Mouse (Mus musculus) limb, embryonic 10.5 days (tissue): ENCODE data around the gene Clip3. TPM values are rescaled to one million over a fixed set of nuclear protein-coding genes. Genes with fewer than 3 reads are reported as not detected.
A peak's percentile ranks its signal among the peaks of the same experiment; 100 is the strongest.

Experiments
- DNase-seq: peaks from one replicate; pipeline ENCODE4 v3.0.0-alpha.2; 2017; ENCODE audit warnings: low spot score
- H3K27ac ChIP-seq: fragments of 300-500 bp; sonication (generic); 2 replicates; pipeline ENCODE4 v1.5.1; 2016; ENCODE audit warnings: mild to moderate bottlenecking
- H3K27me3 ChIP-seq: fragments of 300-500 bp; sonication (generic); 2 replicates; pipeline ENCODE4 v1.6.1; 2016; ENCODE audit warnings: low read depth, mild to moderate bottlenecking; ENCODE audit not compliant: poor library complexity, severe bottlenecking
- H3K36me3 ChIP-seq: fragments of 300-500 bp; sonication (generic); 2 replicates; pipeline ENCODE4 v1.6.1; 2016; ENCODE audit warnings: mild to moderate bottlenecking, moderate library complexity
- H3K4me1 ChIP-seq: fragments of 300-500 bp; sonication (generic); 2 replicates; pipeline ENCODE4 v1.6.1; 2016
- H3K4me3 ChIP-seq: fragments of 300-500 bp; sonication (generic); 2 replicates; pipeline ENCODE4 v1.5.1; 2016; ENCODE audit warnings: mild to moderate bottlenecking, moderate library complexity
- H3K9me3 ChIP-seq: fragments of 300-500 bp; sonication (generic); replicated peaks from 2 replicates; pipeline ENCODE4 v1.6.1; 2016; ENCODE audit warnings: mild to moderate bottlenecking
- whole genome bisulfite sequencing: fragments of 180-500 bp; shearing (Covaris S2); methylation state at CpG from one replicate; pipeline ENCODE4 v1.1.7; 2016; 5-methylcytosine and 5-hydroxymethylcytosine counted together
- polyA plus RNA-seq: library from polyadenylated mRNA; unstranded; fragments of >200 nt; fragmentation: Nextera tagmentation; extraction: Ambion mirVana; gene quantifications from 2 replicates; pipeline ENCODE4 v1.2.1, GENCODE M21; 2016

The Clip3 gene
- polyA plus RNA-seq, 1 experiment from 2014 or later = 51.7 TPM

- peak; percentile 84 for DNase-seq
- no peaks in the 10 kb centered on the region for H3K9me3 ChIP-seq
- WGBS = 5% methylated on average over 9 of the region's 9 CpGs
- no peak overlapping the region for H3K27ac ChIP-seq
- H3K4me1 ChIP-seq = peaks cover 8% of the 10 kb centered on the region; the same call in 1 of the 2 replicates
- H3K36me3 ChIP-seq = no peaks in the 10 kb centered on the region
- no peak overlapping the region for H3K4me3 ChIP-seq
- peaks cover 40% of the 10 kb centered on the region for H3K27me3 ChIP-seq
These were observed 44.9 kb downstream of the Clip3 start for GRCm38 (mm10) chr7:30336384-30336783.

GRCm38 (mm10) chr7:30339432-30340109 lies 48.0 kb downstream of the Clip3 start:
- H3K27ac ChIP-seq = no peak overlapping the region
- no peak overlapping the region for H3K4me3 ChIP-seq
- 76% methylated on average over 5 of the region's 5 CpGs for WGBS
- peaks cover 16% of the 10 kb centered on the region for H3K27me3 ChIP-seq
- no peak for DNase-seq
- H3K9me3 ChIP-seq = no peaks in the 10 kb centered on the region
- no peaks in the 10 kb centered on the region for H3K36me3 ChIP-seq
- peaks cover 8% of the 10 kb centered on the region; the same call in 1 of the 2 replicates for H3K4me1 ChIP-seq

- H3K9me3 ChIP-seq = no peaks in the 10 kb centered on the region
- H3K27me3 ChIP-seq = peaks cover 37% of the 10 kb centered on the region
- no peaks in the 10 kb centered on the region for H3K36me3 ChIP-seq
- no peak overlapping the region for H3K27ac ChIP-seq
- no peak overlapping the region for H3K4me3 ChIP-seq
- peak; percentile 90 for DNase-seq
- WGBS = 28% methylated on average over 21 of the region's 21 CpGs
- peaks cover 8% of the 10 kb centered on the region; the same call in 1 of the 2 replicates for H3K4me1 ChIP-seq
These were observed 55.3 kb downstream of the Clip3 start for GRCm38 (mm10) chr7:30346635-30347379.

- no peak overlapping the region for H3K27ac ChIP-seq
- H3K27me3 ChIP-seq = peaks cover 37% of the 10 kb centered on the region
- H3K9me3 ChIP-seq = no peaks in the 10 kb centered on the region
- 2% methylated on average over 30 of the region's 30 CpGs for WGBS
- peak; percentile 81 for DNase-seq
- peaks cover 8% of the 10 kb centered on the region; the same call in 1 of the 2 replicates for H3K4me1 ChIP-seq
- no peak overlapping the region for H3K4me3 ChIP-seq
- no peaks in the 10 kb centered on the region for H3K36me3 ChIP-seq
These were observed 56.3 kb downstream of the Clip3 start for GRCm38 (mm10) chr7:30347828-30348227.

GRCm38 (mm10) chr7:30353279-30353822 lies 61.8 kb downstream of the Clip3 start:
- DNase-seq = peak; percentile 63

GRCm38 (mm10) chr7:30354059-30354458 lies 62.5 kb downstream of the Clip3 start:
- 67% methylated on average over 4 of the region's 4 CpGs for WGBS
- H3K36me3 ChIP-seq = peaks cover 9% of the 10 kb centered on the region; the same call in 1 of the 2 replicates
- H3K4me3 ChIP-seq = no peak overlapping the region
- peaks cover 9% of the 10 kb centered on the region; the same call in 1 of the 2 replicates for H3K4me1 ChIP-seq
- no peak overlapping the region for H3K27ac ChIP-seq
- no peaks in the 10 kb centered on the region for H3K9me3 ChIP-seq
- DNase-seq = no peak
- H3K27me3 ChIP-seq = peaks cover 12% of the 10 kb centered on the region

More at GRCm38 (mm10) chr7:30353279-30353822, 61.8 kb downstream of the Clip3 start:
- H3K27ac ChIP-seq = no peak overlapping the region
- H3K27me3 ChIP-seq = peaks cover 20% of the 10 kb centered on the region
- H3K4me3 ChIP-seq = no peak overlapping the region
- H3K4me1 ChIP-seq = peaks cover 9% of the 10 kb centered on the region; the same call in 1 of the 2 replicates
- H3K9me3 ChIP-seq = no peaks in the 10 kb centered on the region
- H3K36me3 ChIP-seq = peaks cover 9% of the 10 kb centered on the region; the same call in 1 of the 2 replicates
- WGBS = 20% methylated on average over 6 of the region's 6 CpGs

Other genes with a start within 250 kb of the Clip3 start
- gene Zfp14, start 240.3 kb upstream of the Clip3 start, polyA plus RNA-seq = 2.5 and 3.6 TPM in 2 replicates
- 4.4 and 5.3 TPM in 2 replicates for gene Zfp82, start 218.8 kb upstream of the Clip3 start, polyA plus RNA-seq
- 2.4 and 3.3 TPM in 2 replicates for gene Gm26920, start 201.3 kb upstream of the Clip3 start, polyA plus RNA-seq
- gene Zfp566, start 201.2 kb upstream of the Clip3 start, polyA plus RNA-seq = 20.5 and 23.6 TPM in 2 replicates
- gene Zfp260, start 197.0 kb upstream of the Clip3 start, polyA plus RNA-seq = 107 and 129 TPM in 2 replicates
- gene Zfp382, start 169.8 kb upstream of the Clip3 start, polyA plus RNA-seq = 7.9 and 10.3 TPM in 2 replicates
- gene Zfp146, start 122.0 kb upstream of the Clip3 start, polyA plus RNA-seq = 14.8 and 19.6 TPM in 2 replicates
- 1.4 and 1.8 TPM in 2 replicates for gene Cox7a1, start 107.6 kb upstream of the Clip3 start, polyA plus RNA-seq
- 57.6 and 66.5 TPM in 2 replicates for gene Capns1, start 92.9 kb upstream of the Clip3 start, polyA plus RNA-seq
- 170 and 175 TPM in 2 replicates for gene Polr2i, start 59.8 kb upstream of the Clip3 start, polyA plus RNA-seq
- 261 and 262 TPM in 2 replicates for gene Tbcb, start 59.5 kb upstream of the Clip3 start, polyA plus RNA-seq
- gene Ovol3, start 56.0 kb upstream of the Clip3 start, polyA plus RNA-seq = not detected in 2 replicates
- gene Thap8, start 11.6 kb upstream of the Clip3 start, polyA plus RNA-seq = 0.15 and 0.25 TPM in 2 replicates
- 15.1 and 15.5 TPM in 2 replicates for gene Wdr62, start 11.3 kb upstream of the Clip3 start, polyA plus RNA-seq
- 93.3 and 107 TPM in 2 replicates for gene Alkbh6, start 17.0 kb downstream of the Clip3 start, polyA plus RNA-seq
- gene Syne4, start 23.1 kb downstream of the Clip3 start, polyA plus RNA-seq = 52.9 and 92.3 TPM in 2 replicates
- gene E130208F15Rik, start 30.0 kb downstream of the Clip3 start, polyA plus RNA-seq = 2.1 and 4.2 TPM in 2 replicates
- gene Sdhaf1, start 32.2 kb downstream of the Clip3 start, polyA plus RNA-seq = 18.3 and 18.4 TPM in 2 replicates
- 4.0 and 4.2 TPM in 2 replicates for gene Lrfn3, start 71.0 kb downstream of the Clip3 start, polyA plus RNA-seq
- gene Tyrobp, start 122.0 kb downstream of the Clip3 start, polyA plus RNA-seq = 7.6 and 8.6 TPM in 2 replicates
- not detected in 2 replicates for gene Hcst, start 128.1 kb downstream of the Clip3 start, polyA plus RNA-seq
- gene Nfkbid, start 130.0 kb downstream of the Clip3 start, polyA plus RNA-seq = 0.55 and 1.2 TPM in 2 replicates
- 8.4 and 13.4 TPM in 2 replicates for gene Aplp1, start 153.8 kb downstream of the Clip3 start, polyA plus RNA-seq
- gene Kirrel2, start 166.0 kb downstream of the Clip3 start, polyA plus RNA-seq = not detected in 2 replicates
- gene Nphs1, start 166.6 kb downstream of the Clip3 start, polyA plus RNA-seq = not detected in 2 replicates
- gene Prodh2, start 201.9 kb downstream of the Clip3 start, polyA plus RNA-seq = not detected in 2 replicates
- 14.0 and 17.1 TPM in 2 replicates for gene Arhgap33, start 243.3 kb downstream of the Clip3 start, polyA plus RNA-seq